Mouse (Mus musculus) cerebellum, adult 2 months (tissue): Measurements from ENCODE around the gene Lpcat3. TPM values are rescaled to one million over a fixed set of nuclear protein-coding genes. Genes with fewer than 3 reads are reported as not detected.
A peak's percentile ranks its signal among the peaks of the same experiment; 100 is the strongest.

Experiments used
- DNase-seq, 2 experiments: peaks; one replicate each; pipeline ENCODE4 v3.0.0; 2021
- H3K27ac ChIP-seq: fragments of 200-500 bp; 2 replicates; pipeline ENCODE4 v1.5.1; 2012; ENCODE audit warnings: low read length, control low read depth, inconsistent platforms; ENCODE audit not compliant: insufficient read depth
- H3K27me3 ChIP-seq: fragments of 200-500 bp; 2 replicates; pipeline ENCODE4 v1.6.1; 2012; ENCODE audit warnings: inconsistent platforms, mild to moderate bottlenecking, low read length, moderate library complexity; ENCODE audit not compliant: control insufficient read depth, insufficient read depth
- H3K4me1 ChIP-seq: fragments of 200-500 bp; 2 replicates; pipeline ENCODE4 v1.6.1; 2011; ENCODE audit warnings: low read length; ENCODE audit not compliant: control insufficient read depth, insufficient read depth
- H3K4me3 ChIP-seq: fragments of 200-500 bp; replicated peaks from 2 replicates; pipeline ENCODE3; 2011; ENCODE audit warnings: mild to moderate bottlenecking, low read depth, low read length, control low read depth; ENCODE audit not compliant: insufficient read depth
- CTCF ChIP-seq: fragments of 200-500 bp; IDR thresholded peaks from 2 replicates; pipeline ENCODE4 v1.5.1; 2011; ENCODE audit warnings: low read depth, mild to moderate bottlenecking, control low read depth, low read length, moderate library complexity, borderline replicate concordance; ENCODE audit not compliant: insufficient read depth
- POLR2A ChIP-seq: fragments of 200-500 bp; IDR thresholded peaks from 2 replicates; pipeline ENCODE4 v1.6.1; 2011; ENCODE audit warnings: low read length, control low read depth, borderline replicate concordance; ENCODE audit not compliant: insufficient read depth
- WGBS: fragments of 180-500 bp; shearing (Covaris S2); methylation state at CpG from one replicate; pipeline ENCODE4 v1.1.7; 2018; 5-methylcytosine and 5-hydroxymethylcytosine counted together
- polyA plus RNA-seq: library from polyadenylated mRNA; depleted of rRNA; stranded (reverse); fragments of >200 nt; gene quantifications from 2 replicates; pipeline ENCODE4 v1.2.3, GENCODE M21; 2012

Lpcat3 gene
- polyA plus RNA-seq, 1 experiment = 56.4 TPM

DNA sequence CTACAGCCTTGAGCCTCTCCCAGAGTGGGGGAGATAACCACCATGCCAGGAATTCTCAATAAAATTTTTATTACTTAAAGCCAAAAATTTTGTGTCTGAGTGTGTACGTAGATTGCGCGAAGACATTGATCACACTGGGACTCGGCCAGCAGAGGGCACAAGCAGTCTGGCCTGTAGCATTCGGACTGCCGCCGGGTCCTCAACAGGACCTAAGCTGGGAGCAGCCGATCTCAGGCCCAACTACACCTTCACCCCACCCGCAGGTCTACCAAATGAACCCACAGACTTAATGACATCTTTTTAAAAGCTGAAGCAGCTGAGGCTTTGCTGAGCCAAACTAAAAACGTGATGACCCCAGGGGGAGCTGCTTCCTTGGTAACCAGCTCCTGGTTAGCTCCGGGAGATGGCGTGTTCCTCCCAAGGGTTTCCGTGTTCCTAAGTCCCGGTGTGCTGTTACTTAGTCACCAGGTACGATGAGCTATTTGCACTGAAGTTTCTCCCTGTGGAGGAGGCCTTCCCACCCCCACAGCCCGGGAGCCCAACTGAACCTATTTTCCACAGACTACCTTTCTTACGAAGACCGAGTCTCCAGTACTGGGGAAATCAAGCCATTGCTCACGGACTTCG lies 54.1 kb downstream of the Lpcat3 start:
- Histone ChIP-seq H3K27ac (no peak overlapping the region; the same call in 1 of the 2 replicates), H3K27me3 (no peaks in the 10 kb centered on the region), H3K4me3 (no peak overlapping the region), H3K4me1 (peaks cover 7% of the 10 kb centered on the region; the same call in 1 of the 2 replicates)
- whole genome bisulfite sequencing = 50% methylated on average over 20 of the region's 20 CpGs
- peak in 1 of 2 experiments; percentile 44 for DNase-seq
- TF ChIP-seq CTCF (peak; percentile 68), POLR2A (no peak)

DNA sequence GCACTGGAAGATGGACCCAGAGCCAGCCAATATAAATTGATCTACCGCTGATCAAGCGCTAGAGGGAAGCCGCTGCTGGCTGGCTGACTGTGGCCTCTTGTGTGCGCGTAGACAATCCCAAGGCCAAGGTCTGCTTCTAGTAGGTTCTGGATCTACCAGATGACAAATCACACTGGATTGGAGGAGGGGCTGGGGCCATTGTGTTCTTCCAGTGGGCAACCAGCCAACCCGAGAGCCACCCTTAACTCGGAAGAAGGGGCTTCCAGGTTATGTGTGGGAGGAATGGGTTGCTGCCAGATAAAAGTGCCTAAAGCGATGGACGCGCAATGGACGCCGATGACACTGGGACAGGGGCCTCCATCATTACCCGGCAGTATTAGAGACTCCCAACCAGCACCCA lies 55.1 kb downstream of the Lpcat3 start:
- TF ChIP-seq CTCF (no peak), POLR2A (no peak)
- H3K27ac ChIP-seq = no peak overlapping the region
- peaks cover 7% of the 10 kb centered on the region; the same call in 1 of the 2 replicates for H3K4me1 ChIP-seq
- WGBS = 79% methylated on average over 13 of the region's 13 CpGs
- H3K27me3 ChIP-seq = no peaks in the 10 kb centered on the region
- no peak for DNase-seq
- no peak overlapping the region for H3K4me3 ChIP-seq

GRCm38 (mm10) chr6:124718703-124719102 lies 55.9 kb downstream of the Lpcat3 start:
- TF ChIP-seq POLR2A = no peak
- TF ChIP-seq CTCF = no peak

DNA sequence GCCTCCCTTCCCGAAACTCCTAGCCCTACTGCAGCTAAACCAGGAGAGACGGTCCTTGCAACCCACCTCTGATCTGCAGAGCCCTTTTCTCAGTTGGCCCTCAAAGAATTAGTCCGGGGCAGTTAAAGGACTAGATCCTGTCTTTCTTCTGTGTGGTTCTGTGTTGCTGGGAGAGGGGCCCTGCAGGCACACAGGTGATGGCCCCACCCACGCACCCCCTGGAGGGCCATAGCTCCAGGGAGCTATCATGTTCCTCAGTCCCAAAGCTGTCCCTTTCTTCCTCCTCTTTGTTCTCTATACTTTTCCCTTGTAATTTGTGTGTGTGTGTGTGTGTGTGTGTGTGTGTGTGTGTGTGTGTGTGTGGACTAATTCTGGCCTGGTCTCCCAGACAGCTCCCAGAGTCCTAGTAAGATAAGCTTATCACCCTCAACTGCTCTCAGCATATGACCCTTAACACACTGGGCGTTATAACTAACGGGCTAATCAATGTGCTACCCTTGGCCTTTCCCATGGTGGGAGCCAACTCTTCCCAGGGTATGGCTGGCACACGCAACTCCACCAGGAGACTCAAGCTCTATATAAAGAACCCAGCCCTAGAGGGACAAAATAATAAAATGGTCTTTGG lies 56.6 kb downstream of the Lpcat3 start:
- WGBS = 77% methylated on average over 7 of the region's 7 CpGs
- TF ChIP-seq CTCF (no peak), POLR2A (no peak)
- H3K4me3 ChIP-seq = no peak overlapping the region
- H3K4me1 ChIP-seq = no peaks in the 10 kb centered on the region
- no peak overlapping the region for H3K27ac ChIP-seq
- no peak for DNase-seq
- H3K27me3 ChIP-seq = no peaks in the 10 kb centered on the region

More at GRCm38 (mm10) chr6:124718703-124719102, 55.9 kb downstream of the Lpcat3 start:
- 72% methylated on average over 16 of the region's 16 CpGs for WGBS
- DNase-seq = no peak
- H3K27ac ChIP-seq = no peak overlapping the region
- no peaks in the 10 kb centered on the region for H3K27me3 ChIP-seq
- peaks cover 4% of the 10 kb centered on the region; the same call in 1 of the 2 replicates for H3K4me1 ChIP-seq
- no peak overlapping the region for H3K4me3 ChIP-seq

DNA sequence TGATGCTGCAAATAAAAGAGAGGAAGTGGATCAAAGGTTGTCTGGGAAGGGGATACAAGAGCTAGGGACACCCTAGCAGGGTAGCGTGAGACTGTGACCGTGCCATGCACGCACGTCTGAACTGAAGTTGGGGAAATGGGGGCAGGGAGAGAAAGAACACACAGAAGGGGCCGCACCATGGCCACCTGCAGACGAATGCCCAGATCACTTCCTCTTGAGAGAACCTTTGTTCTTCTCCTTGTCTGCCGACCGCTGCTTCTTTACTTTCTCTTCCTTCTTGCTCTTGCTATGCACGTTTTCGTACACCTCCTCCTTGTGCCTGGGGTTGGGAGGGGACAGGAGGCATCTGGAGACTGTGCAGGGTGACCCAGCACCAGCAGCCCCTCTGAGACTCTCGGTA lies 58.1 kb downstream of the Lpcat3 start:
- no peaks in the 10 kb centered on the region for H3K4me1 ChIP-seq
- H3K27me3 ChIP-seq = no peaks in the 10 kb centered on the region
- 64% methylated on average over 11 of the region's 11 CpGs for WGBS
- no peak for TF ChIP-seq POLR2A
- no peak overlapping the region for H3K4me3 ChIP-seq
- no peak overlapping the region for H3K27ac ChIP-seq
- DNase-seq = no peak

GRCm38 (mm10) chr6:124722876-124723473 lies 60.1 kb downstream of the Lpcat3 start:
- no peak for DNase-seq
- 86% methylated on average over 6 of the region's 6 CpGs for WGBS
- no peaks in the 10 kb centered on the region for H3K4me1 ChIP-seq

GRCm38 (mm10) chr6:124723541-124723940 lies 60.7 kb downstream of the Lpcat3 start:
- no peak for DNase-seq
- WGBS = 78% methylated on average over 8 of the region's 8 CpGs
- Histone ChIP-seq H3K4me3 (no peak overlapping the region), H3K27ac (no peak overlapping the region), H3K27me3 (no peaks in the 10 kb centered on the region), H3K4me1 (no peaks in the 10 kb centered on the region)
- TF ChIP-seq CTCF (no peak), POLR2A (no peak)

More at GRCm38 (mm10) chr6:124722876-124723473, 60.1 kb downstream of the Lpcat3 start:
- no peak overlapping the region for H3K27ac ChIP-seq
- TF ChIP-seq CTCF = no peak
- TF ChIP-seq POLR2A = no peak
- no peak overlapping the region for H3K4me3 ChIP-seq
- H3K27me3 ChIP-seq = no peaks in the 10 kb centered on the region

- DNase-seq = no peak
- H3K27ac ChIP-seq = no peak overlapping the region
- WGBS = 85% methylated on average over 10 of the region's 10 CpGs
- H3K4me1 ChIP-seq = no peaks in the 10 kb centered on the region
- no peak for TF ChIP-seq CTCF
- no peak for TF ChIP-seq POLR2A
- H3K27me3 ChIP-seq = no peaks in the 10 kb centered on the region
- no peak overlapping the region for H3K4me3 ChIP-seq
Measured at GRCm38 (mm10) chr6:124724472-124724871, 61.6 kb downstream of the Lpcat3 start.
